Mouse (Mus musculus): Measurements from ENCODE around the gene Atxn2. TPM values are rescaled to one million over a fixed set of nuclear protein-coding genes. Genes with fewer than 3 reads are reported as not detected.

The Atxn2 gene
- polyA plus RNA-seq, 1 experiment: 174 TPM

DNA sequence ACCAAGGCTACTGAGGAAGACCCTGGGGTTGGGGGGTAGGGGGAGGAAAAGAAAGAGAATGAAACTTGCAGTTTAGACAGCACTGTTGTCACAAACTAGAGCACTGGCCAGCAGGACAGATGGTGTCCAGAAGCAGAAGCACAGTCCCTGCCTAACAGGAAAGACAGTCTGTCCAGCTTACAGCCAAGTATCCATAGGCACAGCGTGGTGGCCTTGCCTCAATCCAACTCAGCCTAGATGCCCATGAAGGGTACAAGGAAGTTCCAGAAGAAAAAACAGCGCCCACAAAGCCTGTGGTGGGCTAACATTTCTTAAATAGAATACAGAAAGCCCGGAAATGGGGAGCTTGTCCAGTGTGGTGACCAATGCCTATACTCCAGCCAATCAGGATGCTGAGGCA is 114.5 kb downstream of the Atxn2 start:
- Histone ChIP-seq H3K4me1 (ENCODE audit: control insufficient read depth, insufficient read depth, low read length) (peaks cover 9% of the 10 kb centered on the region), H3K27ac (ENCODE audit: insufficient read depth, low read length) (no peak overlapping the region), H3K4me3 (ENCODE audit: insufficient read depth, low read length) (no peak overlapping the region)
- no peak for TF ChIP-seq POLR2A (IDR thresholded peaks at IDR 0.05; ENCODE audit: low read depth, low read length)
- TF ChIP-seq CTCF (IDR thresholded peaks at IDR 0.05; ENCODE audit: borderline replicate concordance, insufficient read depth, low read length): no peak

DNA sequence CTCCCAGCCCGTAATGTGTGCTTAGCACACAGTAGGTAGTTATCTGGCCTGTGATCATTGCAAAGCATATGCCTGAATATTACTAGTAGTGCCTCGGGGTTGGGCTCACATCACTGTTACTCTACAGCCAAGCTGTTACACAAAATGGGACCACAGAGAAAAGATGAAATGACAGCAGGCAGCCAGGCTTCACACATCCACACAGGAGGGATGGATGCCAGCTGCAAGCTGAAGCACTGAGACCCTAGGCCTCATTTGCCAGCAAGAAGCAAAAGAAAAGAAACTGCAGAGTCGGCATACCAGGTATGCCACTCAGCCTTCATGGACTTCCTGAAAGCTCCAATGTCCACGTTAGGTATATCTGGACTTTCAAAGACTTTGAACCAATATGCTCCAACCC is 116.7 kb downstream of the Atxn2 start:
- TF ChIP-seq CTCF (IDR thresholded peaks at IDR 0.05; ENCODE audit: borderline replicate concordance, insufficient read depth, low read length): no peak
- TF ChIP-seq POLR2A (IDR thresholded peaks at IDR 0.05; ENCODE audit: low read depth, low read length): no peak
- H3K4me3 ChIP-seq (ENCODE audit: insufficient read depth, low read length): no peak overlapping the region
- H3K27ac ChIP-seq (ENCODE audit: insufficient read depth, low read length): no peak overlapping the region
- peaks cover 3% of the 10 kb centered on the region; the same call in 1 of the 2 replicates for H3K4me1 ChIP-seq (ENCODE audit: control insufficient read depth, insufficient read depth, low read length)

DNA sequence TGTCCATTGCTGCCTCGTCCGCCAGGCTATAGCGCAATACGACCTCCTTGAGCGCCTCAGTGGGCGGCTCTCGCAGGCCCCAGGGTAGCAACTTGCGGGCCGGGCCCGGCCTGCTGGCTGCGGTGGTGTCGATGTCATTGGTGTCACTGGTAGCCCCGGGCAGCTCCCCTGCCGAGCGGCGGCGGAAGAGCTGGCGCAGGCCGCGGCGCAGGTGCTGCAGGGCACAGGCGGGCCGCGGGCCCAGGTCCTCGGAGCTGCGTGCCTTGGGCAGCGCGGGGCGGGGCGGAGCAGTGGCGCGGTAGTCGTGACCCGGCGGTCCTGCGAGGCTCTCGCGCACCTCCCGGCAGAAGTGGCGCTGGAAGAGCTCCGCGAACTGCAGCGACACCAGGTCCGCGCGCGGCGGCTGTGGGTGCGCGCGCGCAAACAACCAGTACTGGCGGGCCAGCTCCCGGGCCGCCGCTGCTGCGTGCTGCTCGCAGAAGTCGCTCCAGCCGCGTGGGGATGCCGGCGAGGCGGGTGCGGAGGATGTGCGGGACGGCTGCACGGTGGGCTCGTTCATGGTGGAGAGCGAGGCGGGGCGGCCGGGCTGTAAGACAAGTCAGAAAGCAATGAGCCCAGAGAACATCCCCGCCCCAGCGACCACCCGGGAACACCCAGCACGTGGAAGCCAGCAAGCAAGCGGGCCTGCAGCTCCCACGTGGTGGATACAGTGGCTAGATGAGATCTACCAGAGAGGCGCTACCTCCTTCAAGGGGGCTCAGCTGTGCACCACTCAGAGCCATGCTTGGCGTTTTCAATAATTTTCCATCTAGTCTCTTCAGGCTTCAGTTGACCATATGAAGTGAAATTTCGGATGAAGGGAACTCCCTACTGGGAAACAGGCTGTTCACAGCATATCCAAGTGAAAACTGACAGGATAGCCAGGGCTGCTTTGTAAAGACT is 117.6 kb downstream of the Atxn2 start:
- Histone ChIP-seq H3K4me1 (ENCODE audit: control insufficient read depth, insufficient read depth, low read length) (peaks cover 7% of the 10 kb centered on the region; the same call in 1 of the 2 replicates), H3K4me3 (ENCODE audit: insufficient read depth, low read length) (no peak overlapping the region), H3K27ac (ENCODE audit: insufficient read depth, low read length) (no peak overlapping the region)
- no peak for TF ChIP-seq CTCF (IDR thresholded peaks at IDR 0.05; ENCODE audit: borderline replicate concordance, insufficient read depth, low read length)

DNA sequence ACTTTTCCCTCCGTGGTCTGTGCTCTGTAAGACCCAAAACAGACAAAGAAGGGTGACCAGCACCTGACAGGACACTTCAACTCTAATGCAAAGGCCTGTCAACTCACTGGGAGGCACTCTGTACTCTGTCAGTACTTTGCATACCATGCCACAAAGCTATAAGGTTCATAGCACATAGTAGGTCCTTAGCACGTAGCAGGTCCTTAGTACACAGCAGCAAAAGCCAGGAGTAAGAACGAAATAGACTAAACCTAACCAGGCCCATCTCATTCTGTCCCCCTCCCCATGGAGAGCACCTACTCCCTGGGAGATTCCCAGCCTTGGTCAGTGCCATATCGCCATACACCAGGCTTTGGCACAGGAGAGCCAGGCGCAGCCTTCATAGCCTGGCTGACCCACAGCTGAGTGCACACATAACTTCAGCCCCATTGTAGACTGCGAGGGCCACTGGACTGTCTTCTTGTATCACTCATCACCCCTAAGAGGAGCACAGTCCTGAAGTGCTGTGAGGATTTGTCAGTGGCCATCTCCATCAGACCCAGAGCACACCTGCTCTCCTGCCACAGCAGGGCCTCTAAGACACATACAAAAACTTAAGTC is 120.0 kb downstream of the Atxn2 start:
- Histone ChIP-seq H3K4me1 (ENCODE audit: control insufficient read depth, insufficient read depth, low read length) (peaks cover 10% of the 10 kb centered on the region), H3K27ac (ENCODE audit: insufficient read depth, low read length) (no peak overlapping the region)
- TF ChIP-seq POLR2A (IDR thresholded peaks at IDR 0.05; ENCODE audit: low read depth, low read length): no peak
- TF ChIP-seq CTCF (IDR thresholded peaks at IDR 0.05; ENCODE audit: borderline replicate concordance, insufficient read depth, low read length): no peak

DNA sequence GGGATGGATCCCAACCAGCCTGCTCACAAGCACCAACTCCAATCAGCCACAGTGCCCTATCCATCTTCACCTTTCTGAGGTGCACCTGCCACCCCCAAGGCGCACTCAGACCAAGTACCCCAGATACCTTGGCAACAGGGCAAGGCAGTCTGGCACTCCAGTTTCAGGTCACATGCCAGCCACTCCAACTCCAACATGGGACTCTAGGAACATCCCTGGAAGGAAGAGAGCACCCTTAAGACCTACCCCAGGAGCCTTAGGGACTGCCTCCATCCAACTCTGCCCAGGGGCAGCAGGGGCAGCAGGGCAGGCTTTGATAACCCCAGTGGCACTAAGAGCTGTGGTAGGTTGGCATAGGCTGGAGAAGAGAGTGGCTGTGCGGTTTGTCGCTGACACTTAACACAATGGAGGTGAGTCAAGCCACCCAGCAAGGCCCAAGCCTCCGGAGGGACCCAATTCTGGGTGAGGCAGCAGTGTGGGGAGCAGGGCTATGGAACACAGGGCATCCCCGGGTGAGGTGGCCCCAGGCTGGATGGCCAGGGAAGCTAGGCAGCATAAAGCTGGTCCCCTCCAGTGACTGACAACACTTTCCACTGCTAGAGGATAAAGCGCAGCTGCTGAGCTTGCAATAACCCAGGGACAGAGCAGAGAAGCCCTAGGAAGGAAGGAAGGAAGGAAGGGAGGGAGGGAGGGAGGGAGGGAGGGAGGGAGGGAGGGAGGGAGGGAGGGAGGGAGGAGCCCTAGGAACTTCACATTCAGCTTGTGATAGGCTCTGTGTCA is 121.4 kb downstream of the Atxn2 start:
- no peak for TF ChIP-seq CTCF (IDR thresholded peaks at IDR 0.05; ENCODE audit: borderline replicate concordance, insufficient read depth, low read length)
- TF ChIP-seq POLR2A (IDR thresholded peaks at IDR 0.05; ENCODE audit: low read depth, low read length): no peak
- Histone ChIP-seq H3K27ac (ENCODE audit: insufficient read depth, low read length) (no peak overlapping the region), H3K4me1 (ENCODE audit: control insufficient read depth, insufficient read depth, low read length) (peaks cover 10% of the 10 kb centered on the region), H3K4me3 (ENCODE audit: insufficient read depth, low read length) (no peak overlapping the region)

More for the DNA sequence above, 120.0 kb downstream of the Atxn2 start:
- no peak overlapping the region for H3K4me3 ChIP-seq (ENCODE audit: insufficient read depth, low read length)

DNA sequence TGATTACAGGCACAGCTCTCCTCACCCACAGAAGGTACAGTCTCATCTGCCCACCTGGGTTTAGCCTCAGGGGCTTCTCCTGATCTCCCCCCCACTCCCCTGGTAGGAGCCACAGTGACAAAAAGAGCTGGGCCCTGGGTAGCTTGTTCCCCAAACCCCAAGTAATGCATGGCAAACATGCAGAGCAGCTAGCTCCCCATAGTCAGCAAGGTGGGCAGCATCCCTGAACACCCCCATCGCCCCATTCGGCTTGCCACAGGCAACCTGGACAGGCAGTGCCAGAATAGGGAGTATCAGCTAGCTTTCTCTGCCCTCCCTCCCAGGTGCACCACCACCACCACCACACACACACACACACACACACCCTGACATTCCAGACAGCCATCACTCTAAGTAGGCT is 122.0 kb downstream of the Atxn2 start:
- H3K4me3 ChIP-seq (ENCODE audit: insufficient read depth, low read length): no peak overlapping the region
- peaks cover 11% of the 10 kb centered on the region for H3K4me1 ChIP-seq (ENCODE audit: control insufficient read depth, insufficient read depth, low read length)
- peak overlapping the region; percentile 8; the same call in 1 of the 2 replicates for H3K27ac ChIP-seq (ENCODE audit: insufficient read depth, low read length)
- TF ChIP-seq POLR2A (IDR thresholded peaks at IDR 0.05; ENCODE audit: low read depth, low read length) (no peak), CTCF (IDR thresholded peaks at IDR 0.05; ENCODE audit: borderline replicate concordance, insufficient read depth, low read length) (no peak)

DNA sequence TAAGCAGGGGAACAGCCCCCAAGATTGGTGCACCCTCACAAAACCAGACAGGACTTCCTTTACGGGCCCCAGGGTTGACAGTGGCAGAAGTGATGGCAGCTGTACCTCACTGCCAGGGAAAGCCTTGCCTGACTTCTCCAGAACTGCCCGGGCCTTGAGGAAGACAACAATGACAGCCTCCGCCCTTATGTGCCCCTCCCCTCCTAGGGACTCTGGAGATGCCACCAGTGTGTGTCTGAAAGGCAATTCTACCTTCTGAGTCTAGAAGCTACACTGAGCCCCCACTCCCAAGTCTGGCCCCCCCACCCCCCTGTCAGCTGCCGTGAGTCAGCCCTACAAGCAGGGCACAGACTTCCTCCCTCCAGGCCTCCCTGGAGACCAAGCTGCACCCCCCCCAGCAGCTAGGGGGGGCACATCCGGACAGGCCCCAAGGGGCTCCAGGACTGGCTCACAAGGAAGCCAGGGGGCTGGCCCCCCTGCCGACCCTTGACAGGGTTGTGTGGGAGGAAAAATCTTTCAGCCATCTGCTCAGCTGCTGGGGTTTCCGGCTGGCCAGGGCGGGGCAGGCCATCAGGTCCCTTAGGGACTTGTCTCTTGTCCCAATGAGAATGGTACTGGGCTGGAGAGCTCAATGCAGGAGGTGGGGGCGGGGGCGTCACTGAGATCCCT is 122.6 kb downstream of the Atxn2 start:
- TF ChIP-seq POLR2A (IDR thresholded peaks at IDR 0.05; ENCODE audit: low read depth, low read length): no peak
- no peak for TF ChIP-seq CTCF (IDR thresholded peaks at IDR 0.05; ENCODE audit: borderline replicate concordance, insufficient read depth, low read length)
- Histone ChIP-seq H3K4me1 (ENCODE audit: control insufficient read depth, insufficient read depth, low read length) (peaks cover 14% of the 10 kb centered on the region), H3K27ac (ENCODE audit: insufficient read depth, low read length) (peak overlapping the region; percentile 28), H3K4me3 (ENCODE audit: insufficient read depth, low read length) (peak overlapping the region; percentile 67)

DNA sequence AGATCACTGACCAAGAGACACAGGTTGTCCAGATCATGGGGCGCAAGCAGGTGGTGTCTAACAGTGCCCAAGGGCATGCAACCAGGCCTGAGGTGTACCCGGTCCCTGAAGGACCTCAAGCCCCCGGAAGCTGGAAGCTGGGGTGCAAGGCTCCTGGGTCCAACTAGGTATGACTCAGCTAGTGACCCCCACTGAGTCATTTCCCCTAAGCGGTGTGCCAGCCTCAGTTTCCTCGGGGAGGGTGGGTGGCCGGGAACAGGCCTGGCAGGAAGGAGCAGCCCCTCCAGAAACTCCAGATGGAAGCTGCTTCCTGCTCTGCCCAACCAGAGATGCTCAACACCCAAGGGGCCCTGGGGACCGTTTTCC is 123.1 kb downstream of the Atxn2 start:
- Histone ChIP-seq H3K4me1 (ENCODE audit: control insufficient read depth, insufficient read depth, low read length) (peaks cover 14% of the 10 kb centered on the region), H3K27ac (ENCODE audit: insufficient read depth, low read length) (peak overlapping the region; percentile 28; the same call in 1 of the 2 replicates), H3K4me3 (ENCODE audit: insufficient read depth, low read length) (peak overlapping the region; percentile 67)
- TF ChIP-seq POLR2A (IDR thresholded peaks at IDR 0.05; ENCODE audit: low read depth, low read length) (no peak), CTCF (IDR thresholded peaks at IDR 0.05; ENCODE audit: borderline replicate concordance, insufficient read depth, low read length) (no peak)

Data from embryonic fibroblast, embryonic 13.5 days (primary cell).